Mouse (Mus musculus): Measurements from ENCODE around the gene Ankrd55.

GRCm38 (mm10) chr13:112406618-112407017, 118.4 kb downstream of the Ankrd55 start:
- TF ChIP-seq POLR2A (IDR thresholded peaks at IDR 0.05; ENCODE audit: low read depth, low read length), result no peak
- no peak for TF ChIP-seq CTCF (conservative IDR thresholded peaks at IDR 0.05 in 1 of 2, IDR thresholded peaks at IDR 0.05 in 1 of 2; ENCODE audit: low read depth in 2 of 2, low read length in 2 of 2)
- no peak for TF ChIP-seq UBTF (IDR thresholded peaks at IDR 0.05; ENCODE audit: low read depth, low read length)
- TF ChIP-seq ETS1 (conservative IDR thresholded peaks at IDR 0.05; ENCODE audit: low read depth, low read length), result no peak
- TF ChIP-seq JUN (IDR thresholded peaks at IDR 0.05; ENCODE audit: insufficient read depth, low read depth, low read length), result no peak
- no peak for TF ChIP-seq MAX (IDR thresholded peaks at IDR 0.05; ENCODE audit: low read length)
- no peak for TF ChIP-seq NELFE (IDR thresholded peaks at IDR 0.05; ENCODE audit: low read depth, low read length)
